ENCODE assay signal across 9 mouse cellular contexts in the genomic region with DNA sequence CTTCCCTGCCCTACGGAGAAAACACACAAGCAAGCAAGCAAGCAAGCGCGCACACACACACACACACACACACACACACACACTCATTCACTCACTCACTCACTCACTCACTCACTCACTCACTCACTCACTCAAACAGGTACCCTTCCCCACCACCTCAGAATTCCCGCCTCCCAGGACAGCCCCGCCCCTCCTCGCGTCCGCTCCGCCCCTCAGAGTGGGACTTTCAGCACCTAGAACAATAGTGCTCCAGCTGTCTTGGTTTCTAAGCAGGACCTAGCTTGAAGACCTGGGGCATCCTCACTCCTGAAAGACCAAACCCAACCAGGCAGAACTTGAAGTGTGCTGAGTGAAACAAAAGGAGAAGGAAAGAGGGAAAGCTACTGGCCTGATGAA. TPM values are rescaled to one million over a fixed set of nuclear protein-coding genes. Genes with fewer than 3 reads are reported as not detected.
DNase-seq lines count a peak whose midpoint lies in the region; ATAC-seq and TF ChIP-seq lines count a peak whose summit lies in the region.
"Had no signal": no experiment of that assay in that cellular context is flagged by ENCODE, and none has a peak within 500 bp of the region (broad histone marks: within the 10 kb centered on the region; RNA-seq: fewer than 3 reads in every experiment).

No protein-coding gene starts in this region.

- TF ChIP-seq CTCF in gastrocnemius, adult 2 months (IDR thresholded peaks at IDR 0.05), result no peak
- TF ChIP-seq CTCF in midbrain, postnatal 0 days (IDR thresholded peaks at IDR 0.05), result no peak

- ATAC-seq in hindbrain, embryonic 14.5 days (ENCODE audit: low FRiP score), result peak; percentile 81
- ATAC-seq in liver, embryonic 12.5 days, result peak; percentile 71
- peak; percentile 74 for ATAC-seq in midbrain, postnatal 0 days (ENCODE audit: low FRiP score)
- no peak for ATAC-seq in frontal cortex, adult (ENCODE audit: low TSS enrichment)

- no peaks in the 10 kb centered on the region for H3K9me3 ChIP-seq in hindbrain, embryonic 14.5 days (ENCODE audit: control insufficient read depth, low read length)
- no peaks in the 10 kb centered on the region for H3K9me3 ChIP-seq in liver, embryonic 12.5 days (replicated peaks)
- H3K9me3 ChIP-seq in midbrain, postnatal 0 days (ENCODE audit: low read length), result no peaks in the 10 kb centered on the region

- intact Hi-C loops in gastrocnemius, adult 2 months (cut with DNase I), result no loop called here

- no peak for DNase-seq in gastrocnemius, adult 2 months
- DNase-seq in gastrocnemius, postnatal 4 days (ENCODE audit: low spot score in 2 of 2), result no peak
- peak; percentile 51 for DNase-seq in embryo, embryonic 11 days
- no peak for DNase-seq in hindbrain, embryonic 14.5 days (ENCODE audit: low spot score)
- peak; percentile 1 for DNase-seq in midbrain, postnatal 0 days (ENCODE audit: low spot score)
- DNase-seq in layer of hippocampus, adult 9-10 months (ENCODE audit: low spot score), result no peak

- H3K27me3 ChIP-seq in hindbrain, embryonic 14.5 days (ENCODE audit: control insufficient read depth, insufficient read depth, low read length), result peaks cover 20% of the 10 kb centered on the region
- peaks cover 24% of the 10 kb centered on the region for H3K27me3 ChIP-seq in liver, embryonic 12.5 days (replicated peaks)
- 0 out of 2 replicates have a peak, but pooled peaks cover 4% of the 10 kb centered on the region for H3K27me3 ChIP-seq in midbrain, postnatal 0 days (ENCODE audit: insufficient read depth, low read length)

- H3K27ac ChIP-seq in gastrocnemius, adult 2 months, result no peak overlapping the region
- no peak overlapping the region for H3K27ac ChIP-seq in hindbrain, embryonic 14.5 days
- no peak overlapping the region for H3K27ac ChIP-seq in liver, embryonic 12.5 days
- H3K27ac ChIP-seq in midbrain, postnatal 0 days (ENCODE audit: low read depth, low read length), result no peak overlapping the region

- 1% methylated on average over 9 of the region's 9 CpGs for WGBS in hindbrain, embryonic 14.5 days
- WGBS in liver, embryonic 12.5 days (ENCODE audit: insufficient replicate concordance), result 1% methylated on average over 9 of the region's 9 CpGs
- 2% methylated on average over 9 of the region's 9 CpGs for WGBS in midbrain, postnatal 0 days

- no peaks in the 10 kb centered on the region for H3K4me1 ChIP-seq in hindbrain, embryonic 14.5 days (replicated peaks; ENCODE audit: control insufficient read depth, insufficient read depth, low read length)
- H3K4me1 ChIP-seq in liver, embryonic 12.5 days, result peaks cover 14% of the 10 kb centered on the region
- no peaks in the 10 kb centered on the region for H3K4me1 ChIP-seq in midbrain, postnatal 0 days (ENCODE audit: insufficient read depth, low read length)

- peak overlapping the region; percentile 54 for H3K9ac ChIP-seq in hindbrain, embryonic 14.5 days
- H3K9ac ChIP-seq in liver, embryonic 12.5 days, result no peak overlapping the region
- H3K9ac ChIP-seq in midbrain, postnatal 0 days (replicated peaks; ENCODE audit: low read length, poor library complexity, severe bottlenecking), result peak overlapping the region; percentile 68; the same call in 1 of the 2 replicates

- H3K4me3 ChIP-seq in gastrocnemius, adult 2 months, result peak overlapping the region; percentile 87
- peak overlapping the region; percentile 59 for H3K4me3 ChIP-seq in hindbrain, embryonic 14.5 days (replicated peaks; ENCODE audit: low read length)
- peak overlapping the region; percentile 64 for H3K4me3 ChIP-seq in liver, embryonic 12.5 days
- peak overlapping the region; percentile 81 for H3K4me3 ChIP-seq in midbrain, postnatal 0 days (ENCODE audit: low read depth, low read length)

- peak overlapping the region; percentile 85 for H3K4me2 ChIP-seq in hindbrain, embryonic 14.5 days (replicated peaks)
- peak overlapping the region; percentile 96 for H3K4me2 ChIP-seq in liver, embryonic 12.5 days
- peak overlapping the region; percentile 96 for H3K4me2 ChIP-seq in midbrain, postnatal 0 days (ENCODE audit: low read depth, low read length, poor library complexity, severe bottlenecking)

- H3K36me3 ChIP-seq in hindbrain, embryonic 14.5 days (replicated peaks; ENCODE audit: control insufficient read depth, insufficient read depth), result no peaks in the 10 kb centered on the region
- no peaks in the 10 kb centered on the region for H3K36me3 ChIP-seq in liver, embryonic 12.5 days
- no peaks in the 10 kb centered on the region for H3K36me3 ChIP-seq in midbrain, postnatal 0 days (ENCODE audit: insufficient read depth, low read length)

RNA-seq across cellular contexts. Expression of gene Tc2n, which starts 0.4 kb away (rescaled TPM):
- total RNA-seq in gastrocnemius, adult 2 months (2021), result under 1 TPM; 0.23 to 0.28 TPM
- total RNA-seq in gastrocnemius, postnatal 4 days (2021), result under 1 TPM; 0.44 to 0.81 TPM
- polyA plus RNA-seq in hindbrain, embryonic 14.5 days (2014; fragmentation: Nextera tagmentation; extraction: Ambion mirVana), result 0.31 and 0.37 TPM in 2 replicates
- 0.04 TPM in 2 replicates for polyA plus RNA-seq in liver, embryonic 12.5 days (2016; fragmentation: Nextera tagmentation; extraction: Ambion mirVana)
- total RNA-seq in midbrain, postnatal 0 days (2014; rRNA removed), result 0.55 and 0.94 TPM in 2 replicates
- polyA plus RNA-seq in midbrain, postnatal 0 days (2015; fragmentation: Nextera tagmentation; extraction: Ambion mirVana), result 0.36 and 0.60 TPM in 2 replicates
- polyA plus RNA-seq: C2C12 had no signal

Comparison
In these comparisons a context has a peak if more than half of its experiments do, and no peak if none do; other contexts are left out.
1. DNase-seq: peak in embryo, embryonic 11 days (single experiment) and midbrain, postnatal 0 days (single experiment); none in gastrocnemius, adult 2 months (single experiment), gastrocnemius, postnatal 4 days (0 of 2), hindbrain, embryonic 14.5 days (single experiment) and layer of hippocampus, adult 9-10 months (single experiment).
2. Peak in every context shown above with its lines, with median percentiles within 50 percentile points of each other: H3K4me3 ChIP-seq and H3K4me2 ChIP-seq.